Mouse (Mus musculus): ENCODE measurements around the gene Zan.

- TF ChIP-seq EP300 (optimal IDR thresholded peaks at IDR 0.05) (no peak), CTCF (IDR thresholded peaks at IDR 0.05; ENCODE audit: low read depth) (peak; percentile 48)
Measured at GRCm38 (mm10) chr5:137343869-137344268, 133.0 kb downstream of the Zan start.

Data from stomach, postnatal 0 days (tissue).